Mouse (Mus musculus): Measurements from ENCODE around the gene Gm12790. TPM values are rescaled to one million over a fixed set of nuclear protein-coding genes. Genes with fewer than 3 reads are reported as not detected.
"Not testable (repeated sequence)": the region's sequence is repeated elsewhere in the genome, so short reads cannot be mapped to it uniquely, and the experiment has no call there.

The Gm12790 gene
- not detected in 2 replicates for polyA plus RNA-seq (2016; fragmentation: Nextera tagmentation; extraction: Ambion mirVana)

GRCm38 (mm10) chr4:101980949-101981348 is at the start of gene Gm12790:
Gm12790 (minus strand) TSS chr4:101981049.
- WGBS: 84% methylated on average over 1 of the region's 5 CpGs
- ATAC-seq (ENCODE audit: low FRiP score); H3K27me3 ChIP-seq: not testable (repeated sequence)

GRCm38 (mm10) chr4:102026619-102027018 is 45.8 kb upstream of the Gm12790 start:
- H3K4me1 ChIP-seq: no peaks in the 10 kb centered on the region
- H3K36me3 ChIP-seq (replicated peaks): no peaks in the 10 kb centered on the region
- 85% methylated on average over 6 of the region's 6 CpGs for WGBS
- H3K4me2 ChIP-seq: no peak overlapping the region
- H3K4me3 ChIP-seq (replicated peaks): no peak overlapping the region
- no peak overlapping the region for H3K9ac ChIP-seq
- H3K27me3 ChIP-seq: no peaks in the 10 kb centered on the region
- no peaks in the 10 kb centered on the region for H3K9me3 ChIP-seq
- no peak for ATAC-seq (ENCODE audit: low FRiP score)
- no peak overlapping the region for H3K27ac ChIP-seq

More at GRCm38 (mm10) chr4:101980949-101981348, at the start of gene Gm12790:
- H3K4me3 ChIP-seq (replicated peaks); H3K9ac ChIP-seq; H3K36me3 ChIP-seq (replicated peaks); H3K9me3 ChIP-seq; H3K4me2 ChIP-seq; H3K4me1 ChIP-seq; H3K27ac ChIP-seq: not testable (repeated sequence)

GRCm38 (mm10) chr4:101998267-101998922 is 17.5 kb upstream of the Gm12790 start:
- 45% methylated on average over 15 of the region's 15 CpGs for WGBS
- no peak overlapping the region for H3K4me3 ChIP-seq (replicated peaks)
- no peak overlapping the region for H3K27ac ChIP-seq
- no peak overlapping the region for H3K4me2 ChIP-seq
- no peaks in the 10 kb centered on the region for H3K4me1 ChIP-seq
- no peaks in the 10 kb centered on the region for H3K9me3 ChIP-seq
- no peak overlapping the region for H3K9ac ChIP-seq
- H3K27me3 ChIP-seq: no peaks in the 10 kb centered on the region
- H3K36me3 ChIP-seq (replicated peaks): no peaks in the 10 kb centered on the region
- peak; percentile 75; the same call in 1 of the 2 replicates for ATAC-seq (ENCODE audit: low FRiP score)

- H3K9ac ChIP-seq: no peak overlapping the region
- no peaks in the 10 kb centered on the region for H3K9me3 ChIP-seq
- H3K36me3 ChIP-seq (replicated peaks): no peaks in the 10 kb centered on the region
- no peaks in the 10 kb centered on the region for H3K4me1 ChIP-seq
- H3K27ac ChIP-seq: no peak overlapping the region
- H3K27me3 ChIP-seq: no peaks in the 10 kb centered on the region
- WGBS: 89% methylated on average over 5 of the region's 5 CpGs
- H3K4me3 ChIP-seq (replicated peaks): no peak overlapping the region
- ATAC-seq (ENCODE audit: low FRiP score): no peak
- no peak overlapping the region for H3K4me2 ChIP-seq
These were observed 16.6 kb upstream of the Gm12790 start for GRCm38 (mm10) chr4:101997426-101997825.

GRCm38 (mm10) chr4:101986326-101986725 is 5.5 kb upstream of the Gm12790 start, which contains the start of gene Gm12789:
Gm12789 (plus strand) TSS chr4:101986626.
- not testable (repeated sequence) for H3K27me3 ChIP-seq; H3K9me3 ChIP-seq; H3K4me2 ChIP-seq; H3K9ac ChIP-seq; H3K27ac ChIP-seq; H3K36me3 ChIP-seq (replicated peaks); ATAC-seq (ENCODE audit: low FRiP score); H3K4me1 ChIP-seq; H3K4me3 ChIP-seq (replicated peaks)
- WGBS: 85% methylated on average over 2 of the region's 2 CpGs

GRCm38 (mm10) chr4:101985678-101986077 is 4.8 kb upstream of the Gm12790 start:
- Histone ChIP-seq H3K4me2 (no peak overlapping the region), H3K9ac (no peak overlapping the region), H3K4me3 (replicated peaks) (no peak overlapping the region), H3K27me3 (no peaks in the 10 kb centered on the region), H3K27ac (no peak overlapping the region), H3K9me3 (no peaks in the 10 kb centered on the region), H3K36me3 (replicated peaks) (no peaks in the 10 kb centered on the region), H3K4me1 (no peaks in the 10 kb centered on the region)
- WGBS: 93% methylated on average over 5 of the region's 5 CpGs
- no peak for ATAC-seq (ENCODE audit: low FRiP score)

GRCm38 (mm10) chr4:101940107-101940506 is 40.7 kb downstream of the Gm12790 start, which contains the start of gene Gm12794:
Gm12794 (plus strand) TSS chr4:101940407.
- H3K4me1 ChIP-seq; H3K9me3 ChIP-seq; H3K4me3 ChIP-seq (replicated peaks); H3K27me3 ChIP-seq; H3K27ac ChIP-seq; ATAC-seq (ENCODE audit: low FRiP score); H3K36me3 ChIP-seq (replicated peaks); H3K9ac ChIP-seq; H3K4me2 ChIP-seq: not testable (repeated sequence)
- WGBS: 90% methylated on average over 2 of the region's 2 CpGs

Other genes starting within 250 kb of the Gm12790 start
- gene B020004J07Rik, start 137.0 kb downstream of the Gm12790 start, polyA plus RNA-seq (2016; fragmentation: Nextera tagmentation; extraction: Ambion mirVana): not detected in 2 replicates
- gene C130073F10Rik, start 87.3 kb downstream of the Gm12790 start, polyA plus RNA-seq (2016; fragmentation: Nextera tagmentation; extraction: Ambion mirVana): not detected in 2 replicates
- gene Gm12800, start 71.9 kb downstream of the Gm12790 start, polyA plus RNA-seq (2016; fragmentation: Nextera tagmentation; extraction: Ambion mirVana): not detected in 2 replicates
- not detected in 2 replicates for gene Gm12794, start 40.6 kb downstream of the Gm12790 start, polyA plus RNA-seq (2016; fragmentation: Nextera tagmentation; extraction: Ambion mirVana)
- gene Gm12789, start 5.6 kb upstream of the Gm12790 start, polyA plus RNA-seq (2016; fragmentation: Nextera tagmentation; extraction: Ambion mirVana): not detected in 2 replicates
- 7.5 and 10.0 TPM in 2 replicates for gene Pde4b, start 106.5 kb upstream of the Gm12790 start, polyA plus RNA-seq (2016; fragmentation: Nextera tagmentation; extraction: Ambion mirVana)

Measured in forebrain, embryonic 12.5 days (tissue).